Mouse (Mus musculus): ENCODE results near the gene H13. TPM values are rescaled to one million over a fixed set of nuclear protein-coding genes. Genes with fewer than 3 reads are reported as not detected.

H13 gene
- polyA plus RNA-seq, 1 experiment from 2014 or later = 81.7 TPM

- Histone ChIP-seq H3K4me3 (ENCODE audit: low read length) (no peak overlapping the region), H3K9me3 (replicated peaks; ENCODE audit: control insufficient read depth, low read length) (no peaks in the 10 kb centered on the region), H3K4me2 (ENCODE audit: low read depth, low read length) (no peak overlapping the region), H3K27me3 (ENCODE audit: control insufficient read depth, insufficient read depth, low read length) (no peaks in the 10 kb centered on the region), H3K36me3 (ENCODE audit: control insufficient read depth, insufficient read depth) (no peaks in the 10 kb centered on the region), H3K9ac (ENCODE audit: low read length) (no peak overlapping the region), H3K4me1 (ENCODE audit: control insufficient read depth, insufficient read depth, low read length) (no peaks in the 10 kb centered on the region), H3K27ac (ENCODE audit: low read length) (no peak overlapping the region)
- 49% methylated on average over 6 of the region's 6 CpGs for WGBS
- no peak for ATAC-seq (replicated peaks; ENCODE audit: extremely low read depth, insufficient read depth, low FRiP score)
These were observed 48.8 kb downstream of the H13 start for GRCm38 (mm10) chr2:152718076-152718475.

- Histone ChIP-seq H3K27me3 (ENCODE audit: control insufficient read depth, insufficient read depth, low read length) (no peaks in the 10 kb centered on the region), H3K27ac (ENCODE audit: low read length) (peak overlapping the region; percentile 64), H3K9me3 (replicated peaks; ENCODE audit: control insufficient read depth, low read length) (no peaks in the 10 kb centered on the region), H3K4me3 (ENCODE audit: low read length) (peak overlapping the region; percentile 48), H3K4me1 (ENCODE audit: control insufficient read depth, insufficient read depth, low read length) (peaks cover 20% of the 10 kb centered on the region), H3K4me2 (ENCODE audit: low read depth, low read length) (peak overlapping the region; percentile 67), H3K9ac (ENCODE audit: low read length) (peak overlapping the region; percentile 73), H3K36me3 (ENCODE audit: control insufficient read depth, insufficient read depth) (no peaks in the 10 kb centered on the region)
- ATAC-seq (replicated peaks; ENCODE audit: extremely low read depth, insufficient read depth, low FRiP score) = peak; percentile 62
- 4% methylated on average over 37 of the region's 37 CpGs for WGBS
These were observed 54.5 kb downstream of the H13 start for GRCm38 (mm10) chr2:152723651-152724331.

GRCm38 (mm10) chr2:152724332-152724723 is 55.1 kb downstream of the H13 start:
- Histone ChIP-seq H3K4me1 (ENCODE audit: control insufficient read depth, insufficient read depth, low read length) (peaks cover 25% of the 10 kb centered on the region), H3K27me3 (ENCODE audit: control insufficient read depth, insufficient read depth, low read length) (no peaks in the 10 kb centered on the region), H3K36me3 (ENCODE audit: control insufficient read depth, insufficient read depth) (no peaks in the 10 kb centered on the region), H3K27ac (ENCODE audit: low read length) (peak overlapping the region; percentile 64), H3K9ac (ENCODE audit: low read length) (peak overlapping the region; percentile 73), H3K4me2 (ENCODE audit: low read depth, low read length) (peak overlapping the region; percentile 67), H3K4me3 (ENCODE audit: low read length) (peak overlapping the region; percentile 48), H3K9me3 (replicated peaks; ENCODE audit: control insufficient read depth, low read length) (no peaks in the 10 kb centered on the region)
- 74% methylated on average over 3 of the region's 3 CpGs for WGBS
- no peak for ATAC-seq (replicated peaks; ENCODE audit: extremely low read depth, insufficient read depth, low FRiP score)

- Histone ChIP-seq H3K4me1 (ENCODE audit: control insufficient read depth, insufficient read depth, low read length) (peaks cover 34% of the 10 kb centered on the region), H3K4me2 (ENCODE audit: low read depth, low read length) (no peak overlapping the region), H3K4me3 (ENCODE audit: low read length) (no peak overlapping the region), H3K9ac (ENCODE audit: low read length) (no peak overlapping the region), H3K27me3 (ENCODE audit: control insufficient read depth, insufficient read depth, low read length) (no peaks in the 10 kb centered on the region), H3K36me3 (ENCODE audit: control insufficient read depth, insufficient read depth) (no peaks in the 10 kb centered on the region), H3K9me3 (replicated peaks; ENCODE audit: control insufficient read depth, low read length) (no peaks in the 10 kb centered on the region), H3K27ac (ENCODE audit: low read length) (peak overlapping the region; percentile 14; the same call in 1 of the 2 replicates)
- no peak for ATAC-seq (replicated peaks; ENCODE audit: extremely low read depth, insufficient read depth, low FRiP score)
- 69% methylated on average over 15 of the region's 15 CpGs for WGBS
These were observed 56.0 kb downstream of the H13 start for GRCm38 (mm10) chr2:152725178-152725750.

GRCm38 (mm10) chr2:152726213-152726612 is 57.0 kb downstream of the H13 start:
- Histone ChIP-seq H3K9me3 (replicated peaks; ENCODE audit: control insufficient read depth, low read length) (no peaks in the 10 kb centered on the region), H3K4me2 (ENCODE audit: low read depth, low read length) (no peak overlapping the region), H3K4me1 (ENCODE audit: control insufficient read depth, insufficient read depth, low read length) (peaks cover 36% of the 10 kb centered on the region), H3K4me3 (ENCODE audit: low read length) (no peak overlapping the region), H3K27ac (ENCODE audit: low read length) (no peak overlapping the region), H3K36me3 (ENCODE audit: control insufficient read depth, insufficient read depth) (no peaks in the 10 kb centered on the region), H3K9ac (ENCODE audit: low read length) (no peak overlapping the region), H3K27me3 (ENCODE audit: control insufficient read depth, insufficient read depth, low read length) (no peaks in the 10 kb centered on the region)
- WGBS = 81% methylated on average over 6 of the region's 6 CpGs
- no peak for ATAC-seq (replicated peaks; ENCODE audit: extremely low read depth, insufficient read depth, low FRiP score)

- Histone ChIP-seq H3K9me3 (replicated peaks; ENCODE audit: control insufficient read depth, low read length) (no peaks in the 10 kb centered on the region), H3K4me1 (ENCODE audit: control insufficient read depth, insufficient read depth, low read length) (peaks cover 36% of the 10 kb centered on the region)
These were observed 57.6 kb downstream of the H13 start for GRCm38 (mm10) chr2:152726751-152727335.

GRCm38 (mm10) chr2:152727795-152728510 is 58.7 kb downstream of the H13 start:
- peaks cover 36% of the 10 kb centered on the region for H3K4me1 ChIP-seq (ENCODE audit: control insufficient read depth, insufficient read depth, low read length)
- H3K4me3 ChIP-seq (ENCODE audit: low read length) = no peak overlapping the region
- no peak overlapping the region for H3K4me2 ChIP-seq (ENCODE audit: low read depth, low read length)
- no peaks in the 10 kb centered on the region for H3K36me3 ChIP-seq (ENCODE audit: control insufficient read depth, insufficient read depth)
- no peaks in the 10 kb centered on the region for H3K9me3 ChIP-seq (replicated peaks; ENCODE audit: control insufficient read depth, low read length)
- H3K9ac ChIP-seq (ENCODE audit: low read length) = peak overlapping the region; percentile 6; the same call in 1 of the 2 replicates
- H3K27ac ChIP-seq (ENCODE audit: low read length) = peak overlapping the region; percentile 85
- 78% methylated on average over 14 of the region's 14 CpGs for WGBS
- H3K27me3 ChIP-seq (ENCODE audit: control insufficient read depth, insufficient read depth, low read length) = no peaks in the 10 kb centered on the region
- ATAC-seq (replicated peaks; ENCODE audit: extremely low read depth, insufficient read depth, low FRiP score) = 0 out of 2 replicates have a peak, but pooled peaks have one; percentile 14

More at GRCm38 (mm10) chr2:152726751-152727335, 57.6 kb downstream of the H13 start:
- no peak for ATAC-seq (replicated peaks; ENCODE audit: extremely low read depth, insufficient read depth, low FRiP score)
- Histone ChIP-seq H3K27me3 (ENCODE audit: control insufficient read depth, insufficient read depth, low read length) (no peaks in the 10 kb centered on the region), H3K9ac (ENCODE audit: low read length) (peak overlapping the region; percentile 24; the same call in 1 of the 2 replicates), H3K4me3 (ENCODE audit: low read length) (no peak overlapping the region), H3K27ac (ENCODE audit: low read length) (peak overlapping the region; percentile 85), H3K36me3 (ENCODE audit: control insufficient read depth, insufficient read depth) (no peaks in the 10 kb centered on the region), H3K4me2 (ENCODE audit: low read depth, low read length) (no peak overlapping the region)
- 52% methylated on average over 6 of the region's 6 CpGs for WGBS

GRCm38 (mm10) chr2:152728594-152728993 is 59.3 kb downstream of the H13 start:
- Histone ChIP-seq H3K36me3 (ENCODE audit: control insufficient read depth, insufficient read depth) (no peaks in the 10 kb centered on the region), H3K9ac (ENCODE audit: low read length) (no peak overlapping the region), H3K27ac (ENCODE audit: low read length) (peak overlapping the region; percentile 85), H3K9me3 (replicated peaks; ENCODE audit: control insufficient read depth, low read length) (no peaks in the 10 kb centered on the region), H3K4me3 (ENCODE audit: low read length) (no peak overlapping the region), H3K4me2 (ENCODE audit: low read depth, low read length) (no peak overlapping the region), H3K27me3 (ENCODE audit: control insufficient read depth, insufficient read depth, low read length) (no peaks in the 10 kb centered on the region), H3K4me1 (ENCODE audit: control insufficient read depth, insufficient read depth, low read length) (peaks cover 35% of the 10 kb centered on the region)
- ATAC-seq (replicated peaks; ENCODE audit: extremely low read depth, insufficient read depth, low FRiP score) = no peak
- WGBS = 79% methylated on average over 7 of the region's 7 CpGs
